Mouse (Mus musculus) G1E (cell line): ENCODE results near the gene Plekhm2.

Source experiments
- CTCF ChIP-seq: IDR thresholded peaks from 2 replicates; pipeline ENCODE4 v1.5.1; 2012; ENCODE audit warnings: low read depth, low read length, inconsistent platforms, mixed read lengths
- GATA1 ChIP-seq: IDR thresholded peaks from 2 replicates; pipeline ENCODE4 v1.6.1; 2012; ENCODE audit warnings: borderline replicate concordance, low read length, inconsistent platforms, mixed read lengths
- GATA2 ChIP-seq: IDR thresholded peaks from 2 replicates; pipeline ENCODE4 v1.6.1; 2012; ENCODE audit warnings: low read depth, low read length, inconsistent platforms, borderline replicate concordance
- POLR2AphosphoS5 ChIP-seq: IDR thresholded peaks from 2 replicates; pipeline ENCODE4 v1.6.1; 2012; ENCODE audit warnings: low read depth, low read length, inconsistent platforms; ENCODE audit not compliant: insufficient replicate concordance
- TAL1 ChIP-seq: conservative IDR thresholded peaks from 2 replicates; pipeline ENCODE4 v1.6.1; 2012; ENCODE audit warnings: low read depth, low read length, inconsistent platforms, mixed read lengths

- TF ChIP-seq CTCF (no peak), GATA1 (no peak), TAL1 (no peak), POLR2AphosphoS5 (no peak), GATA2 (no peak)
These were observed 20.8 kb upstream of the Plekhm2 start, which contains the start of gene Rsc1a1 for GRCm38 (mm10) chr4:141685499-141685898.
